Mouse (Mus musculus) megakaryocyte, embryonic 14.5 days (primary cell): ENCODE measurements at regions not wholly inside any gene's neighbourhood (a gene's known extent, or its start where the extent isn't known, plus 50 kb on each side); places are given as distances from the start of the nearest gene placed in this dataset.

Experiments
- H3K27me3 ChIP-seq: replicated peaks from 2 replicates; pipeline ENCODE3; 2012; ENCODE audit warnings: inconsistent platforms
- H3K36me3 ChIP-seq: replicated peaks from 2 replicates; pipeline ENCODE3; 2012; ENCODE audit warnings: low read length, inconsistent platforms, mixed read lengths
- H3K4me1 ChIP-seq: 2 replicates; pipeline ENCODE4 v1.6.1; 2012; ENCODE audit warnings: inconsistent platforms
- H3K4me3 ChIP-seq: replicated peaks from 2 replicates; pipeline ENCODE3; 2012; ENCODE audit warnings: moderate library complexity, mild to moderate bottlenecking, inconsistent platforms
- H3K9me3 ChIP-seq: 2 replicates; pipeline ENCODE4 v1.6.1; 2012; ENCODE audit warnings: inconsistent platforms
- FLI1 ChIP-seq: IDR thresholded peaks from 2 replicates; pipeline ENCODE4 v1.6.1; 2012; ENCODE audit warnings: low read length, inconsistent platforms, mixed read lengths
- GATA1 ChIP-seq: IDR thresholded peaks from 3 replicates; pipeline ENCODE4 v1.6.1; 2012; ENCODE audit warnings: mixed read lengths, low read length, inconsistent platforms, borderline replicate concordance

- Histone ChIP-seq H3K4me3 (no peak overlapping the region), H3K9me3 (peaks cover 8% of the 10 kb centered on the region), H3K27me3 (peaks cover 71% of the 10 kb centered on the region), H3K36me3 (no peaks in the 10 kb centered on the region), H3K4me1 (peaks cover 12% of the 10 kb centered on the region)
- no peak for TF ChIP-seq FLI1
- no peak for TF ChIP-seq GATA1
These were observed 143.9 kb upstream of the Tle3 start for GRCm38 (mm10) chr9:61228230-61228631.

GRCm38 (mm10) chr9:61230306-61230705 lies 141.9 kb upstream of the Tle3 start:
- Histone ChIP-seq H3K4me3 (no peak overlapping the region), H3K36me3 (no peaks in the 10 kb centered on the region), H3K4me1 (peaks cover 15% of the 10 kb centered on the region), H3K27me3 (peaks cover 65% of the 10 kb centered on the region), H3K9me3 (no peaks in the 10 kb centered on the region)
- TF ChIP-seq GATA1: no peak
- TF ChIP-seq FLI1: no peak

DNA sequence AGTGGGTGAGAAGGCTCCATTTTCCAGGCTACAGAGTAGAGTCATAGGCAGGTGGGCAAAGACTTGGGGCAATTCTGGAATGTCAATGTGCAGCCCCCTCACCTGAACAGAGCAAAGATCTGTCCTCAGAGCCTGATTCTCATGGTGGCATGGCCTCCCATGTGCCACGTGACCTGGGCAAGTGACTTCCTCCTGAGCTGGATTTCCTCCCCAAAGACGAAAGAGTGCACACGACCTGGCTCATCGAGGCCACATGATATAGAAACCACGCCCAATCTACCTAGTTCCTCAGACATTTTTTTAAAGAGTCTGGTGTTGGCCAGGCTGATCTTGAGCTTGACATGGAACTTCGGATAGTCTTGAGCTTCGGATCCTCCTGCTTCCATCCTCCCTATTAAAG lies 139.5 kb upstream of the Tle3 start:
- Histone ChIP-seq H3K4me1 (peaks cover 15% of the 10 kb centered on the region), H3K4me3 (no peak overlapping the region), H3K9me3 (no peaks in the 10 kb centered on the region), H3K36me3 (no peaks in the 10 kb centered on the region), H3K27me3 (peaks cover 69% of the 10 kb centered on the region)
- TF ChIP-seq GATA1: no peak
- no peak for TF ChIP-seq FLI1

- Histone ChIP-seq H3K4me3 (no peak overlapping the region), H3K36me3 (no peaks in the 10 kb centered on the region), H3K27me3 (peaks cover 71% of the 10 kb centered on the region), H3K4me1 (peaks cover 15% of the 10 kb centered on the region), H3K9me3 (no peaks in the 10 kb centered on the region)
- TF ChIP-seq FLI1 (no peak), GATA1 (no peak)
These were observed 138.9 kb upstream of the Tle3 start for GRCm38 (mm10) chr9:61233251-61233650.

DNA sequence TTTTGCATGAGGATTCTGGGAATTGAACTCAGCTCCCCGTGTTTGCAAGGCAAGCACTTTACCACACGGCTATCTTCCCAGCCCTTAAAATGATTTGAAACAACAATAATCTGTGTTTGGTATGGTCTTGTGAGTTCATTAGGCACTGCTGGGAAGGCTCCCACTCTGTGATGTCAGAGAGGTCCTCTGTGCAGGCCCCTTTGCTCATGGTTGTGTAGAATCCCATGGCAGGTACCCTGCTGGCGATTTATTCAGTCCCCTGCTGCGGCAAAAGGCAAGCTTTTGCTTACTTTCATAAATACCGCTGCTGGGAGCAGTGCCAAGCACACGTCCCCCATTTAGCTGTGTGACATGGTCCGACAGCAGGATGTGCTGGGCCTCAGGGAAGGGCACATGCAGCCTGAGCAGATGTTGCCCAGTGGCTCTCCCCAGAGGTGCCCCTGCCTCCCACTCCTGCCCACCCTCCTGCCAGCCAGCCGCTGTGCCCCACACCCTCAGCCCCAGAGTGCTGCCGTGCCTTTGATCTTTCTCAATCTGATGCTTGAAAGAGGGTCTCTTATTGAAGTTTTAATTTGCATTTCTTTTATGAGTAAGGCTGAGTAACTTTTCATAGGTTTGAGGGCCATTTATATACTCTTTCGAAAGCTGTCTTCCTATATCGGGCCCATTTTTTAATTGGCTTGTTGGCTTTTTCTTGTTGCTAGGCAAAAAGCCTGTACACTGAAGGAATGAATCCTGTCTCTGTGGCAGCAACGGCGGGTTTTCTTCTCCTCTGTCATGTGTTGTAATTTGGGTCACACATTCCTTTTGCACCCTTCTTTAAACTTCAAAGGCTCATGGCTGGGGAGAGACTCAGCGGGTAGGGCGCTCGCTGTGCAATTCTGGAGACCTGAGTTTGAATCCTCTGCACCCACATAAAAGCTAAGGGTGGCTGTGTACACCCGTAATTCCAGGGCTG lies 136.2 kb upstream of the Tle3 start:
- H3K9me3 ChIP-seq: no peaks in the 10 kb centered on the region
- no peaks in the 10 kb centered on the region for H3K36me3 ChIP-seq
- H3K4me3 ChIP-seq: peak overlapping the region; percentile 42
- peaks cover 79% of the 10 kb centered on the region for H3K27me3 ChIP-seq
- H3K4me1 ChIP-seq: peaks cover 15% of the 10 kb centered on the region
- TF ChIP-seq FLI1 (no peak), GATA1 (no peak)

GRCm38 (mm10) chr9:61238687-61239250 lies 133.4 kb upstream of the Tle3 start:
- Histone ChIP-seq H3K4me3 (no peak overlapping the region), H3K4me1 (no peaks in the 10 kb centered on the region), H3K27me3 (peaks cover 64% of the 10 kb centered on the region), H3K9me3 (no peaks in the 10 kb centered on the region), H3K36me3 (no peaks in the 10 kb centered on the region)
- TF ChIP-seq GATA1: no peak
- no peak for TF ChIP-seq FLI1

GRCm38 (mm10) chr9:61239328-61239727 lies 132.8 kb upstream of the Tle3 start:
- H3K36me3 ChIP-seq: no peaks in the 10 kb centered on the region
- H3K9me3 ChIP-seq: no peaks in the 10 kb centered on the region
- no peaks in the 10 kb centered on the region for H3K4me1 ChIP-seq
- H3K27me3 ChIP-seq: peaks cover 64% of the 10 kb centered on the region
- TF ChIP-seq GATA1: no peak
- TF ChIP-seq FLI1: no peak
- H3K4me3 ChIP-seq: no peak overlapping the region

DNA sequence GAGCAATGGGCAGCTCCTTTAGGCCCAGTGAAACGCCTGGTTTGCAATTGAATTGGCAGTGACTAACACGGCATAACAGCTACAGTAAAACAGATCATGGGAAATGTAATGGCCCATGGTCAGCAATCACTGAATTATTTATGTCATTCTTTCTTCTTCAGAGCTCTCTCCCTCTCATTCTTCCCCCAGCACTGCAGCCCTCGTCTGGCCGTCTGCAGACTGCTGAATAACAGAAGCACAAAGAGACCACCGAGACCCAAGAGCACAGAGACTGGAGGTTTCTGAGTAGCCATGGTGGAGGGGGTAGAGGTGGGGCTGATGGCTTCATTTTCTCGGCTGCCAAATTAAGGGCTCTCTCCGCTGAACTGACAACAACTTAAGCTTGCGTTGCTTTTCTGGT lies 130.7 kb upstream of the Tle3 start:
- TF ChIP-seq FLI1: no peak
- no peak for TF ChIP-seq GATA1
- Histone ChIP-seq H3K27me3 (peaks cover 56% of the 10 kb centered on the region), H3K36me3 (no peaks in the 10 kb centered on the region), H3K4me3 (no peak overlapping the region), H3K4me1 (no peaks in the 10 kb centered on the region), H3K9me3 (peaks cover 13% of the 10 kb centered on the region)

DNA sequence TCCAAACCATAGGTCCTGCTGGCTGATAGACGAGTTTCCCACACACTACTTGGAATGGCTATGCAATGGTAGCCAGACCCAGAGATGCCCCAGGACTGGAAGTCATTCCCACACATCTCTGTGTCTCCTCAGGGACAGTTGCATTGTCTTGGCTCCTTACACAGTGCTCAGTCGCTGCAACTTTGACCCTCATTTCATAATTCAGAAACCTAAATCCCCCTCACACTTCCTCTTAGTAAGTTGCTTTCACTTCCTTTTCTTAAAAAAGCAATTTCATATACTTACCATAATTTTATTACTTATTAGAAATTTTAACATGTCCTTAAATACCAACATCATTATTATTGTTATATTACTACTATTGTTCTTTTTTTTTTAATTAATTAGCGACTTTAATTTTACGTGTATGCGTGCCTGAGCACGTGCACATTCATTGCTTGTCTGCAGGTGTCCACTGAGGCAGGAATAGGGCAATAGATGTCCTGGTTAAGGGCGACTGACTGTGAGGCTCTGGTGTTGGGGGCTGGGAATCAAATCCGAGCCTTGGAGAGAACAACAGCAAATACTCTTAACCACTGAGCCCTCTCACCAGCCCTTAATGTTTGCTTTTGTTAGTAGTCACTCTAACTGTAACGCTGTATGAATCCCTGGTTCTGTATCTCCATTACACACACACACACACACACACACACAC lies 129.9 kb upstream of the Tle3 start:
- H3K9me3 ChIP-seq: peaks cover 13% of the 10 kb centered on the region
- H3K27me3 ChIP-seq: peaks cover 50% of the 10 kb centered on the region
- no peak overlapping the region for H3K4me3 ChIP-seq
- TF ChIP-seq GATA1 (no peak), FLI1 (no peak)
- no peaks in the 10 kb centered on the region for H3K4me1 ChIP-seq
- no peaks in the 10 kb centered on the region for H3K36me3 ChIP-seq

GRCm38 (mm10) chr9:61243289-61243688 lies 128.9 kb upstream of the Tle3 start:
- Histone ChIP-seq H3K4me1 (no peaks in the 10 kb centered on the region), H3K36me3 (no peaks in the 10 kb centered on the region), H3K9me3 (peaks cover 13% of the 10 kb centered on the region), H3K27me3 (peaks cover 42% of the 10 kb centered on the region), H3K4me3 (no peak overlapping the region)
- TF ChIP-seq FLI1 (no peak), GATA1 (no peak)
